Mouse (Mus musculus): Measurements from ENCODE around the gene Upk1a.

Upk1a gene

DNA sequence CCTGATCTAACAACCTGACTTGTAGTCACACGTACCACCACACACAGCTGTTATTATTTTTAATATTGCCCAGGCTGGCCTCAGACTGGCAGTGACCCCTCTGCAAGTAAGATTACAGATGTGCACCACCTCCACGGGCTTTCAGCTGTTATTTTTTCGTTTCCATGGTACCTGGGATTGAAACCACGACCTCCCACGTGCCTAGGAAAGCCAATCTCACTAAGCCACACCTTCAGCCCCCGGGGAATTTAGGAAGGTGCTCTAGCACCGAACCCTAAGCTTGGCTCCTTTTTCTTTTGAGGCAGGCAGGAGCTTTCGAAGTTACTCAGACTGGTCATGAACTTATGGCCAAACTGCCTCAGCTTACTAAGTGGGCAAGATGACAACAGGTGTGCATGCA, 8.2 kb downstream of the Upk1a start:
- in situ Hi-C loops (cut with MboI, MseI) = no loop called here

DNA sequence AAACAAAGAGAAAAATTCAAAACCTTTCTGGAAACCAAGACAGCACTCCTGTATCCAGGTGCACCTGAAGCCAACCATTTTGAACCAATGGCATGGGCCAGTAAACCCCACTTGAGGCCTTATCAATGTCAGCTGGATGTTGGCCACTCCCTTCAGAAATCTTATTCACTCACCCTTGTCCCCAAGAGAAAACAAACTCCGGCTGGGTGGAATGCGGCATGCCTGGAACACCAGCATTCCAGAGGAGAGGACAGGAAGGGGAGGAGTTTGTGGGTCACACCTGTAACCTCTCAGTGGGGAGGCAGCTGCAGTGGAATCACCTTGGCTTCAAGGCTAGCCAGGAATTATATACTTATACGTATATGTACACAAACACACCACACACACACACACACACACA, 10.1 kb downstream of the Upk1a start:
- in situ Hi-C loops (cut with MboI, MseI) = no loop called here

DNA sequence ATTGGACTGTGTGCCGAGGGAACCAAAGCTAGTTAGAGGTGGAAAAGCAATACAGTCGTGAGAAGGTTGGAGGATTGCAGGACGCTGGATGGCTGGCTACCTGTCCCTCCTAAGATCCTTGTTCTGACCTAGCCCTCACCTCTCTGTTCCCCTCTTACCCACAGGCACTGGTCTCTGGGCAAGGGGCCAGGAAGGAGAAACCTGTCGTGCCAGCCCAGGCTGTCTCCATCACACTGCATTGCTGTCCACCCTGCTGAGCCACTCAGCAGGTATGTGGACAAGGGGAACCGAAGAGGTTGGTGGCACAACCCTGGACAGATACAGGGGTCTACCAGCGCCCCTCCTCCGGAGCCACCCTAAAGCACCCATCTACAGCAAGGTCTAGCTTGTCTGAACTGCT, 12.0 kb downstream of the Upk1a start:
- in situ Hi-C loops (cut with MboI, MseI) = no loop called here

DNA sequence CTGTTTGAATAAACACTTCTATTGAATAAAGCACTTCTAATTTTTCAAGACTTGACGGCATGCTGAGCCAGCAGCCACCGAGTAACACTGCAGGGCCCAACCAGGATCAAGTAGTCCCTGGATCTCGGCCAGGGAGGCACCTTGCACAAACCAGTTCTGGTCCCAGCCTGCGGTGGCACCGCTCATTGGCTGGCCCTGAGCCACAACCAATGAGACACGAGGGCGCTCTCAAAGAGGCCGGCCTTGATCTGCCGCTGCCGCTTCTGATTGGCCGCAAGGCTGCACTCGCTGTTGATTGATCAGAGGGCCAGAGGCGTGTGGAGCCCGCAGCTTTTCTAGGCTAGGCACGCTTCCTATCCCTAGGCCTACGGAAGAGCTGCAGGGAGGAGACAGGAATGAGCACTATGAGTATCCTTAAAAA, 12.7 kb downstream of the Upk1a start:
- in situ Hi-C loops (cut with MboI, MseI) = no loop called here

- in situ Hi-C loops (cut with MboI, MseI) = no loop called here
These were observed 13.9 kb downstream of the Upk1a start, which contains the start of gene Zbtb32 for GRCm38 (mm10) chr7:30598786-30599185. Gene Zbtb32 (minus strand): TSS chr7:30598909.

DNA sequence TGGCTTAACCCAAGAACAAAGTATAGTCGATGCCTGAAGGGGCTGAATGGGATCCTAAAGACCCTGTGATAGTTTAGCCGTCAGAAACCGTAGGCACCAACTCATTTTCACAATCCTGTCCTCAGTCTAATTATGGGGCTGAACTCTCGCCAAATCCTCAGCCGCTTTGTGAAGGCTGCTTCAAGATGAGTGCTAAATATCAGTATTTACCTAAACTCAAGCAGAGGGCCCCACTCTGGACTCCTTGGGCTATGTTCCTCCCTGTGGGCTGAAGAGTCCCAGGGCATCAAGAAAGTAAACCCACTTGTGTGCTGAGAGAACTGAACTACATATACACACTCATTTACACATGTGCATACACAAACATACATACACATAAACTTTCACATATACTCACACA, 15.8 kb downstream of the Upk1a start:
- in situ Hi-C loops (cut with MboI, MseI) = no loop called here

DNA sequence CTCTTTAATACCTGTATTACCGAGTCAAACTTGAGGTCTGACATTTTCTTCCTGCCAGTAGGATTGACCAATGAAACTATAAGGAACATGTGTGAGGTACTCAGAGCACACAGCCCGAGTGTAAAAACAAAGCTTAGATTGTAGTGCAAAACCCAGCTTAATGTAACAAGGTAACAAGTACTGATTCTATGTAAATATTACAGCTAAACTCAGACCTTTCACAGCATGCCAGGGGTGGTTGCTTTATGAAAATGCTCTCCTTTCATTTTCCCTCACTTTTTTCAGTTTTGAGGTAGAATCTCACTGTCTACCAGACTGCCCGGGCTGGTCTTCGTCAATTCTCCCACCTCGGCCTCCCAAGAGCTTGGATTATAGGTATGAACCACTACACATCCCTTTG, 16.6 kb downstream of the Upk1a start:
- in situ Hi-C loops (cut with MboI, MseI) = no loop called here

DNA sequence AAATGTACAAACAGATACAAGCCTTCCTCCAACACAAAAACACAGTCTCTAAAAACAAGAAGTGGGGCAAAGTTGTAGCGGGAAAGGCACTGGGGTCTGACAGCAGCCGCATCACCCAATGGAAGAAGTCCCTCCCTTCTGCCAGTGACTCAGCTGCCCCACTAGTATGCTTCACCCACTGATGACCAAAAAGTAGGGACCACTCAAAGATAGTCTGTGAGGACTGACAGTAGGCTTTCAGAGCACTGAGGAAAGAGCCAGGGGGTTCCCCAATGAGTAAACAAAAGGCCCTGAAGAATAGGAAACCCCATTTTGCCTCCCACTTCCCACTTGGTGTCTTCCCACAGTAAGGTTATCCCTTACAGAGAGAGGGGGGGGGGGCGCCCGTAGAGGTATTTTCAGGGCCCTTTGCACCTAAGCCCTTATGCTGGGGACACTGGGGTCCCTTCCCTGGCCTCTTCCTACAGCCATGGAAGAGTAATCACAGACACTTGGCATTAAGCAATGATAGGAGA, 18.1 kb downstream of the Upk1a start:
- in situ Hi-C loops (cut with MboI, MseI) = no loop called here

DNA sequence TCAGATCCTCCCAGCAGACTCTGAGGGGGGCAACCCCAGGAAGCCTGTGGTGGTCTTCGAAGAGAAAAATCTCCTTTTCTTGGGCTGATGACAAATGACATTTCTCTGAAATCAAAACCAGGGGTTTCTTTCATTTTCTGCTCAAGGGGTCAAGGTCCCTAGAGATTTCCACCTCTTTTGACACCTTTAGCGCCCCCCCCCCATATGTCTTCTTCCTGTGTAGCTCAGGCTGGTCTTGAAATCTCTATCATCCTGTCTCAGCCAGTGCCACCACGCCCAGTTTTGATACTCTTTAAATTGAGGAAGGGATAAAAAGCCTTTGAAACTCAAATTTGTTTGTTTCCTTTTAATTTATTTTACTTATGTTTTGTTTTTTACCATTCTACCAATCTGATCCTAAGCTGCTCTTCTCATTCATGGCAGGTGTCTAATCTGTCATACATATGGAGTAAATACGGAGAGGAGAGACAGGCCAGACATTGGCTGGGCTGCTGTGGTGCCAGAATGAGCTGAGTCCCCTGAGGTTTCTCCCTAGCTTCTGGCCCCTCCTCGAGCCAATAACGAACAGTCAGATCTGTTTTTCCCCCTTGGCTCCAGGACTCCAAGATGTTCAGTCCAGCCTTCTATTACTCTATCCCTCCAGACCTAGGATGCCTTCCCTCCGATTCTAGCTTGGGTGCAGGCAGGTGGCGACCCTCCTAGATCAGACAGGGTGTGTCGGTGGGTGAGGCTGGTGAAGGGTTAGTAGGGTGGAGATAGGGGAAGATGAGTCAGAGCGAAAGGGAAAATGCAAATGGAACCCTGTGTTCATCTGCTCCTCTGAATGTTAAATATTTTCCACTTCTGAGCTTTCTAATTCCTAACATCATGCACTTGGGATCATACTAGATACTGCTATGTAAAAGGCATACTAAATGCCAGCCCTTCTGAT, 18.8 kb downstream of the Upk1a start:
- in situ Hi-C loops (cut with MboI, MseI) = no loop called here

DNA sequence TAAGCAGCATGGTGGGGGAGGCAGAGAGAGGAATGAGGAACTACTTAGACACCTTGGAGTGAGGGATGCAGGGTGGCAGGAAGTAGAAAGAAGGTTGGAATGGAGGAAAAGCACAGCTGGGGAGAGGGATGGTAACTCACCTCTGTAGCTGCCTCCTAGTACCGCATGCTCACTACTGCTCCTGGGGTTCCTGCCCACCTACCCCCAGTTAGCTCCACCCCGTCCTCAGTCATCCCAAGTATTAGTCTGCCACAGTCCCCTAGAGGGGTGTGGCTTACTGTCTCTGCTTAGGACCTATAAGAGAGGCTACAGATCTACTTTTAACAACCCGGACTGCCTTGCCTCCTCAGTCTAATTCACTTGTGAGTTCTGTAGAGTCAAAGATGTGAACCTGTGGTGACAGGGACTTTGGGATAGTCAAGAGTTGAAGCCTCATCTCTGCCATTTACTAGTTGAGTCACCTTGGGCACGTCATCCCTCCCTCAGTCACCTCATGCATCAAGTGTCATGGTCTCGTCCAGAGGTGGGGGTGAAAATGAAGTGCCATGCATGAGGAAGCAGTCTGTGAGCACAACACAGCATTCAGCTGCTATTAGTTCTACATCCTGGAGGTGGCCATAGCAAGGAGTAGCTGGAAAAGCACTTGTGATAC, 19.7 kb downstream of the Upk1a start:
- in situ Hi-C loops (cut with MboI, MseI) = no loop called here

GRCm38 (mm10) chr7:30591605-30591951, 21.1 kb downstream of the Upk1a start:
- in situ Hi-C loops (cut with MboI, MseI) = no loop called here

DNA sequence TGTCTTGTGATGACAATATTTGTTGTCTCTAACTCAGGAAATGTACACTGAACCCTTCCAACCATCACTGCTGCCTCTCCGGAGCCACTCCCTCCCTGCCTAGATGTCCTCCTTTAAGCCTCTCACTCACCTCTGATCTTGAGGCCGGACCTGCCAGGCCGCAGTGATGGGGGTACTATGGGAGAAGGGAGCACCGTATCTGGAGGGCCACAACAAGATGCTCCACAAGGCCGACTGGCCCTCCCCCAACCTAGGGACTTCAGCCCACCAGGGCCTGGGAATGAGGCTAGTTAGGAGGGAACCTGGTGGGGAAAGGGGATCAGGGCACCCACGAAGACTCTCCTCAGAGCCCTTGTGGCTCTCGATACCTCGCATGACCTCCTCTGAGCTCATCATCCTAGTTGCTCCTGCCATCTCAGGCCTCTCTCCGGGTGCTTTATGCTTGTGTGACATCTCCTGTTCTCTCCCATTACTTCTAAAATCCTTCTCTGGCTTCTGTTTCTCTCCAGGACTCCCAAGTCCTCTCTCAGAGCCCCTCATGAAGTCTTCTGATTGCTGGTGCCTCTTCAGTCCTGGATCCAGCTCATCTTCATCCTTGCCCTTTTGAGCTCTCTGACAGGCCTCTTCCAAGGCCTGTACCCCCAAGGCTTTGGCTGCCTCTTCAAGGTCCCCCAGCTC, 21.6 kb downstream of the Upk1a start:
- in situ Hi-C loops (cut with MboI, MseI) = no loop called here

- in situ Hi-C loops (cut with MboI, MseI) = no loop called here
These were observed 23.0 kb downstream of the Upk1a start for GRCm38 (mm10) chr7:30589435-30590301.

DNA sequence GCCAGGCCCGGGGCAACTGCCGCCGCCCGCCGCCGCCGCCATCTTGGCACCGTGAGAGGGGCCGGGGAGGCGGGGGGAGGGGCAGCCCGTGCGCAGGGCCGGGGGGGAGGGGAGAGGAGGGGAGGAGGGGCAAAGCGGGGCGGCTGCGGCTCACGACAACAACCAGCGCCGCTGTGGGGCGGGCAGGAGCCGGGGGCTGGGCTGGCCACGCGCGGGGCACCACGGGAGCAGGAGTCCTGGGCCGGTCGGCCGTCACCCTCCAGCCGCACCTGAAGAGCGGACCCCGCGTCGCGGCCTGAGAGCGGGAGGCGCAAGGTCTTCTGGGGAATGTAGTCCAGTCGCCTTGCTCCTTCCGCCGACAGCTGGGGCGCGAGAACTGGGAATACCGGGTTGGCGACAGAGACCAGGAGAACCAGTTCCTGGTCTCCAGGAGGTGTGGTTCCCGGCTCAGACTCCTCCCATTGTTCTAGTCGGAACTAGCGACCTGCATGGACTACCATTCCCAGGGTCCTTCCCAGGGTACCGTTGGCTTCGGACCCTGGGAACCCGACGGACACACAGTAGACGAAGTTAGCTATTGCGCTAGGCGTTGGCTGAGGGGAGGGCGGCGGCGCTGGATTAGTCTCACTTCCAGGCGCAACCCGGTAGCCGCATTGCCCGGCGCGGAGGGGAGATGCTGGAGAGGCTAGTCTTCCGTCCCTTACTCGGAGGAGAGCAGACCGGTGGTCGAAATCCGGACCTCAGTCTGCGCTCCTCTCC, 23.8 kb downstream of the Upk1a start, which contains the start of gene Kmt2b:
Kmt2b (minus strand) TSS at position 51 of the 759 bp plus-strand sequence.
- in situ Hi-C loops (cut with MboI, MseI) = no loop called here

DNA sequence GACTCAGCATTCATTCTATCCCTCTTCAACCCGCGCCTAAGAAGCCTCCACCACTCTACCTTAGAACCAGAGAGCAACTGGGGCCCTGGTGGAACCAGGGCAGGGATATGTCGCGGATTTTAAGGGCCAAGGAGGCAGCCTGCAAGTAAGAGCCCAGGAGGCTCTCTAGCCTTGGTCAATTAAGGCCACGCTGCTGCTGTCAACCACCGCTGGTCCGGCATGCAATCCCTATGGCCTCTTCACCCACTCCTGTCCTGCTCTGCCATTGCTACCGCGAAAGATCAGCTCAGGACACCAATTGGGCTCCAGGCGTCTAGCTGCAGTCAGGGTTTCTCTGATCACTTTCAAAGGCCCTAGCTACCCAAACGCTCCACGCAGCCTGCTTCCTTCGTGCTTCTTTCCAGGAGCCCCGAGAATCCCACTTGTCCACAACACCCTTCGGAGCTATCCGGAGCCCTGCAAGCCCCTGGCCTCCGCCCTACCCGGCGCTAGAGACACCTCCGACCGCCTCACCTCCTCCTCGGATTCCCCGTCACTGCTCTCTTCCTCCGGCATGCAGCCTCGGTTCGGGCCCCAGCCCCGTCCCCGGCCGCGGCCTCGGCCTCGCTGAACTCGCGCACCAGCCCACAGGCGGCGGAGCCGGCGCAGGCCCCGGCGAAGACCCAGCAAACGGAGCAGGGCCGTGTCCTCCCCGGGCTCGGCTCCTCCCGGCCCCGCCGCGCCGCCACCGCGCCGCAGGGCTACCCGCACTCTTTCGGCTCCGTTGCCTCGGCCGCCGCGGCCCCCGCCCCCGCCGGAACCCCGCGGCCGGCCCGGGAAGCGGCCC, 24.6 kb downstream of the Upk1a start:
- in situ Hi-C loops (cut with MboI, MseI) = no loop called here

DNA sequence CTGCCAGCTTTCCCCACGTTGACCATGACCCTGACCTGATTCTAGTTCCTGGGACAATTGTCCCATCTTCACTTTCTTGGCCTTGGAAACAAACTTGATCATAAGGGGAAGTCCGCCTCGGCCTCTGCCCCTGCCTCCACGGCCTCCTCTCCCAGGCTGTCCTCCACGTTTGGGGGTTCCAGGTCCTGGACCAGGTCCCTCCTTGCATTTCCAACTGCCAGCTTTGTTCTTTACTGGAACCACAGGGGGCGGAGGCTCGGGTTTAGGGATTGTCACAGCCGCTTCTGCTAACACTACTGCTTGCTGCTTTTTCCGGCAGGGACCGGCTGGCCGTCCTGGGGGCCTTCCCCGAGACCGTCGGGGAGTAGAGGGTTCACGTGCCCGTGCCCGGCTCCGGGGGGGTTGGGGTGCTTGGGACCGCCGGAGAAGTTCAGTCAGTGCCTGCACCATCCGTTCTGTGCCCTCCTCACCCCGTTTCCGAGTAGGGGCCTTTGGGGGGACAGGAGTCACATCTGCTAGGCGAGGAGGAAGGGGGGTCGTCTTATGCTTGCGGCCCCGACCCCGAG, 26.1 kb downstream of the Upk1a start:
- in situ Hi-C loops (cut with MboI, MseI) = no loop called here

DNA sequence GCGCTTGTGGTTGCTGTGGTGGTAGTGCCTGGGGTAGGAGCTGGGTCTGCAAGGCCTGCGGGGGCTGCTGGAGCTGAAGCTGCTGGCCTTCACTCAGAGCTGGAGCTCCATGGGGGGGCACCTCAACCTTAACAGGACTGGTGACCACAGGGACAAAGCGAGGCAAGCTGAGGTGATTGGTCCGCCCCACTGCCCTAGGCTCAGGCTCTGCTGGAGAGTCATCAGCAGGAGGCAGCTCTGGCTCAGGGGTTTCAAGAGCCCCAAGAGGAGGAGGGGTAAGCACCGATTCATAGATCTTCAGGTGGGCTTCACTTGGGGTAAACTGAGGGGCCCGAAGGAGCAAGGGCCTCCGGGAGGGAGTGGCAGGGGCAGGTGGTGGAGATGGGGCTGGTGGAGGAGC, 27.5 kb downstream of the Upk1a start:
- in situ Hi-C loops (cut with MboI, MseI) = no loop called here

- in situ Hi-C loops (cut with MboI, MseI) = no loop called here
These were observed 28.3 kb downstream of the Upk1a start for GRCm38 (mm10) chr7:30584339-30584738.

- in situ Hi-C loops (cut with MboI, MseI) = no loop called here
These were observed 31.1 kb downstream of the Upk1a start for GRCm38 (mm10) chr7:30581547-30581946.
